Mouse (Mus musculus) brain, adult 2 months (tissue): ENCODE measurements around the gene Mad2l2.
"Not testable (repeated sequence)": the region's sequence is repeated elsewhere in the genome, so short reads cannot be mapped to it uniquely, and the experiment has no call there.

Experiments
- DNase-seq: peaks from one replicate; pipeline ENCODE4 v3.0.0; 2011; ENCODE audit warnings: low read depth, low spot score

Gene Mad2l2

DNA sequence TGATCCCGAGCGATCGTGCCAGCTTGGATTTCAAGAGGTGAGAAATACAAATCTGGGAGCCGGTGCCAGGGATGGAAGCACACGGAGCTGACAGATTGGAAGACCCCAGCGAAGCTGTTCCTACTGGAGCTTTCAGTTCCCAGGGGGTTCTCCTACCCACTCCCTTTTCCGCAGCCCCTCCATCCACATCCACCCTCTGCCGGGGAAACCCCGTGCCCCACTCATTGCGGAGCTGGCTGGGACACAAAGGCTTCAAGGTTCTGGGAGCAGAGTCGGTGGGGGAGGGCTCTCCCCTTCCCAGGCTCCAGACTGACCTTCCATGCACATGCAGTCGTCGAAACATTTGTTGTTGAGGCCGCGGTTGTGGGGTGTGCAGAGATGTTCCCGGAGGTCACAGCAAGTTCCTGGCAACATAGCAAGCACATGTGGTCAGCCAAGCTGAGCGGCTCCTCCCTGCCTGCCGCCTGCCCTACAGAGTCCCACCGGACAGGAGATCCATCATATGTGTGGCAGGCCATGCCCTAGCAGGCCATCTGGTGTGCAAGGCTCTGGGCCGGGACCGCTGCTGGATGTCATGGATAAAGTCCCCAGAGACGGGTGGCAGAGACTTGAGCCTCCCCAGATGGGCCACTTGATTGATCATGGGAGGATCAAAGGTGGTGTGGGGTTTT is 22.4 kb upstream of the Mad2l2 start:
- peak; percentile 63 for DNase-seq

DNA sequence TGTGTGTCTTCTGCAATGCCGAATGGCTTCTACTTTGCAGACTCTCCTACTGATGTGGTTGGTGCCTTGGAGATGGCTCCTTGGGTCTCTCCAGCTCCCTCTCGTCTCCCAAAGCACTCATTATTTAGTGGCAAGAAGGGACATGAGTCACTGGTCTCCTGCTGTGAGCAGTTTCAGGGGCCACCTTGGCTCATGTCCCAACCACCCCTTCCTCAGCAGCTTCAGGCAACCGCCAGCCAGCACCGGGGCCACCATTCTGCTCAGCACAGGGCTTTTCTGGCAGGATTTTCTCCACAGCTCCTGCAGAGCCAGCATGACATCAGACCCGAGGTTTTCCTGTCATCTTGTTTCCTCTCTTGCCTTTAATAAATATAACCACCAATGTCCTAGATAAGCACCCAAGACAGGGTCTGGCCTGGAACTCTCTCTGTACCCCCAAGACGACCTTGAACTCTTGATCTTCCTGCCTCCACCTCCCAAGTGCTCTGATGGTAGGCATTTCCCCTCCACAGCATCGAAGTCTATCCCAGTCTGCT is 21.6 kb upstream of the Mad2l2 start:
- peak; percentile 40 for DNase-seq

DNA sequence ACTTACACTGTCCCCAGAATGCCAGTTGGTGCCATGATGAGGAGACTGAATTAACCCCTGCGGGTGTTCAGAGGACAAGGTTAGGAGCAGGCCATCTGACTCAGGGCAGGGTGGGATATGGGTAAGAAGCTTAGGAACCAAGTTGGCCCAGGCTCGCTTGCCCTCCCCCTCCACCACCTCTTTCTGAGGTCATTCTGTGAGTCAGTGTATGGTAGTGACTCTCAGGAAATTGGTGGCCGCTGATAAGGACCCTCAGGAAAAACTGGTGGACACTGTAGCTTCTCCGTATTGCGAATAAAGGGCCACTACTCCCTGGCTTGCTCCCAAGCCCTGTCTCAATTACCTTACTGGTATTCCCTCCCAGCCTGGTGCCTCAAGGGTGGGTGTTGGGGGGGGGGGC is 21.0 kb upstream of the Mad2l2 start:
- DNase-seq: no peak

DNA sequence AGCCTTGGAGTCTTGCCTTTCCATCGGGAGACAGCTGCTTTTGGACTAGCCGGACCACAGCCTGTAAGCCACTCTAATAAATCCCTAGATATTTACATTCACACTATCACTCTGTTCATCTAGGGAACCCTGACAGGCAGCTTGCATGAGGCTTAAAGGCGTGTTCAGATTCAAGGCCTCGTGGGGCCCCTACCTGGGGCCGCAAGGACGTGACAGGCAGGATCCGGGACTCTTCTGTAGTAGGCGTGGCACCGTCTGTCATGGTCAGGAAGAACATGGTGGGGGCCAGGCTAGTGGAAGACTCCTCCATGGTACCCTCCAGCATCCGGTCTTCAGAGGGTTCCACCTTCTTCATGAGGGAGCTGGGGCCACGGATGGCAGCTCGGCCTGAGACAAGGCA is 17.7 kb upstream of the Mad2l2 start:
- DNase-seq: no peak

DNA sequence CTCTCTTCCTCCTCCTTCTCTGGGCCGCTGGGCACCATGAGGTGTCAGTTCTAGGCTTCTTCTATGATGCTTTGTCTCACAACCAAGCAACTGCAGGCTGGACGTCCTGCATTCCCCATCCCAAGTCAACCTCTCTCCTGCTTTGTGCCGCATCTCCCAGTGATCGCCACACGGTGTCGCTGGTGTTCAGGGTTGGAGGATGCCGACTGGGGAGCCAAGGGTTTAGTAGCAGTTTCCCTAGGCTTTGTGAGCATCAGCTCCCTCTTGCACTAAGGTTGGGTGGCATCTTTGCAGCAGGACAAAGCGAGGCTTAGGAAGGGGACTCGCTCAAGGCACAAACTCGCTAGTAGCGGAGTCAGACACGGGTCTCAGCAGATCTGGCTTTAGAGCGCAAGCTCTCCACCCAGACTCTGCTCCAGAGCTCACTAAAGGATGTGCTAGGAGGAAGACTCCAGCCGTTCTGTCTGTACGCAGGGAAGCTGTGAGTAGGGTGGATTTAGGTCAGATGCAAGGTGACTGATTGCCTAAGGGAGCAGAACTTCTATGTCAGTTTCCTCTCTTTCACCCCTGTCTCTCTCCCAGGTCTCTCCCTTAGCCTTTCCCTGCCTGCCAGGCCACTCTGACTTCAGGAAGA is 15.3 kb upstream of the Mad2l2 start:
- peak; percentile 93 for DNase-seq

DNA sequence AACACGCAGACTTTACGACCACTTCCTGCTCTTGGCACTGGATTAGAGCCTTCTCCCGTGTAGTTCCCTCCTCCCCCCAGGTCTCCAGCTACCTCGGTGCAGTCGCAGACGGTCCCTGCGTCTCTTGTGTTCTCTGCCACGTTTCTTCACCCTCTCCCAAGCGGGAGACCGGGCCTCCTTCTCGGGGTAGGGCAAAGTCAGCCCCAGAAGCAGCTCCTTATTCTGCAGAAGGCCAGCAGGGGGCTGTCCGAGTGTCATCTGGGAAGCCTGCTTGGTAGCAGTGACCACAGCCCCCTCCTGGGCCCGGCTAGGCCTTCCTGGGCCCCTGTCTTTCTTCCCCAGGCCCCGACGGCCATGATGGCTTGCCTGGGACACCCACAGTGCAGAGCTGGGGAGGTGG is 14.7 kb upstream of the Mad2l2 start:
- no peak for DNase-seq

DNA sequence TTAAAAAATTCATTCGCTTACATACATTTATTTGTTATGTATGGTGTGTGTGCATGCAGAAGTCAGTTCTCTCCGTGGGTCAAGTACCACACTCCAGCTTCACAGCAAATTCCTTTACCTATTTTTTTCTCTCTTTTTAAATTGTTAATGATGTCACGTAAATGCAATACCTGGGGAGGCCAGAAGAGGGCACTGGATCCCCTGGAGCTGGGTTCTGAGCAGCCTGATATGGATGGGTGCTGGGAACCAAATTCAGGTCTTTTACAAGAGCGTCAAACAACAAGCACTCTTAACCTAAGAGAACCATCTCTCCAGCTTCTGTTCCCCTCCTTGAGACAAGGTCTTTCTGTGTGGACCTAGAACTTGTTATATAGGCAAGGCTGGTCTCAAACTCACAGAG is 13.5 kb upstream of the Mad2l2 start:
- no peak for DNase-seq

DNA sequence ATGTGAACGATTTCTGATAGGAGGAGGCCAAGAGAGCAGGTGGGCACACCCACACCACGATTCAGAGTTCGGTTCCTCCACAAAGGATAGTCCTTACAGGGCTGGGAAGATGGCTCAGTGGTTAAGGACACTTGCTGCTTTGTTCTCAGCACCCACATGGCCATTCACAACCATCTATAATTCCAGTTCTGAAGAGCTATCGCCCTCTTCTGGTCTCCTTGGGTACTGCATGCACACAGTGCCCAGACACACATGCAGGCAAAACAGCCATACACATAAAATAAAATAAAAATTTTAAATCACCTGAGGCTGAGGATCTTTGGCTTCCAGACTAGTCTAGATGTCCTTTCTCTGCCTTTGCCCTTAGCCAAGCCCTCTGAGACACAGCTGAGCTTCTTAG is 12.8 kb upstream of the Mad2l2 start:
- no peak for DNase-seq

DNA sequence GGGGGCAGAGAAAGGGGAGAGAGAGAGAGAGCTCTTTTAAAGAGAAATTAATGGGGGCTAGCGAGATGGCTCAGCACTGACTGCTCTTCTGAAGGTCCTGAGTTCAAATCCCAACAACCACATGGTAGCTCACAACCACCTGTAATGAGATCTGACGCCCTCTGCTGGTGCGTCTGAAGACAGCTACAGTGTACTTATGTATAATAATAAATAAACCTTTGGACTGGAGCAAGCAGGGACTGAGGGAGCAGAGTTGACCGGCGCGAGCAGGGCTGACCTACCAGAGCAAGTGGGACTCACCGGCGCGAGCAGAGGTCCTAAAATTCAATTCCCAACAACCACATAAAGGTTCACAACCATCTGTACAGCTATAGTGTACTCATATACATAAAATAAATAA is 10.6 kb upstream of the Mad2l2 start:
- DNase-seq: not testable (repeated sequence)

DNA sequence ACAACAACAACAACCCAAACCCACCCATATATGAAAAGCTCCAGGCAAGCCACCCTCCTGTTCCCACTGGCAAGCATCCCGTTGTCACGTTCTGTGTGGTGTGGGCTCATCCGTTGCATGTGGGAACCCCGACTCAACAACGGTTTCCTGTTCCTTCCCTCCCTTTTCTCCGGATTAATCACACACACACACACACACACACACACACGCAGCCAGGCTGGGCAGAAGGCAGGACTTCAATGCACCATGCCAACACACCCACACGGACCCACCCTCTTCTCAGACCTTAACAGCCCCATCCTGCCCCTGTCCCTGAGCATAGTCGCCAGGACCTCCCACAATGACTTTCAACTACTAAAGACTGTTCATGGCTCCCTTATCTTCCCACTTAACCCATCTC is 9.6 kb upstream of the Mad2l2 start:
- no peak for DNase-seq

DNA sequence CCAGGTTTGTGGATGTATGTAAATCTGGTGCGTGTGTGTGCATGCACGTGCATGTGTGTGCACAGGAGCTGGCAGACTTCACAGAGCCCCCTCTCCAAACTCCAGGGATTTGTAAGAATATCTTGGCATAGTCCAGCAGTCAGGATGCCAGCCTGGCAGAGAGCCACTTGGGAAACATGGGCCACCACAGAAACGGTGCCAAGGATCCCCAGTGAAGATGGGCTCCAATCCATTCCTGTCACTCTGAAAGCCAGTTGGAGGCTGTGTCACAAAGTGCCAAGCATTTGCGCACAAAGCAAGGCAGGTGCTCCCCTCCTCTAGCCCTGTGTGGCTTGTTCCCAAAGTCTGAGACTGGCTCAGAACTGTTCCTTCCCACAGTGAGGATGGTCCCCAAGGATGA is 8.8 kb upstream of the Mad2l2 start:
- DNase-seq: peak; percentile 67

DNA sequence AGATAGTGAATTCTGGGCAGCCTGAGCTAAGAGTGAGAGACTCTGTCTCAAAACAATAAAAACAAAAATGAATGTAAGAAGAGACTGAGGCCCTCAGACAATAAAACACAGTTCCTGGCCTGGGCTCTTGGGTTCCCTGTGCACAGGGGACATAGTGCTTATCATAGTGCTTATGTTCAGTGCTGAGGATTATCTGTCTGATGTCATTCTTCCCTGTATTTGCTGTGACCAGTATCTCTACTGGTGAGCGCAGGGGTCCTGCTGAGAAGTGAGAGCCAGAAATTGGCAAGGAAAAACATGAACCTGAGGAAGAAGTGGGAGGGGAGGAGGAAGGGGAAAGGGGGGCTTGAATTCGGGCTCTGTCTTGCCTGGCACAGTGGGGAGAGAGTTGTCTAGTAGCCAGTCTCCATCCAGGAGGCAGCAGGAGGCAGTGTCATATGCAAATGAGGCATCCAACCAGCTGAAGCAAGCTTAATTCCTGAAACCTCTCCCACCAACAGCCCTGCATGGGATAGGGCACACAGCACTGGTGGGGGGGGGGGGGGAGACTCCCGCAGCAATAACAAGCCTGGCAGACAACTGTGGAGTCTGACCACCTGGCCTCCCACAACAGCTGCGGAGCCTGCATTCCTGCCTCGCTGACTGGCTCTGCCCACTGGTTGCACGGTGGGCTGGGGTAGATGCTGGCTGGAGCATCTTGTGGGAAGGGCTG is 8.0 kb upstream of the Mad2l2 start:
- no peak for DNase-seq

DNA sequence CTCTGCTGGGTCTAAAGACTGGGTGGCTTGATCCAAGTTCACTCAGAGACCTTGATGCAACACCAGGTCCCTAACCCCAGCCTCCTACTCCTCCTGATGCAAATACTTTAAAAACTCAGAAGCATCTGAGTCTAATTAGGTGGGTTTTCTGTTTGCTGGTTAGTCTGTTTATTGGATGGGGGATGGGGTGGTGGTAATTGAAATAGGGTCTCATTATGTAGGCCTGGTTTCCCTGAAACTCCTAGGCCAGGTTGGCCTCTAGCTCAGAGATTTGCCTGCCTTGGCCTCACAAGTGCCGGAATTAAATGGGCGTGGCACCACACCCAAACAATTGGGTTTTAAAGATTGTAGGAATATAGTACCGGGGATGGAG is 7.5 kb upstream of the Mad2l2 start:
- no peak for DNase-seq

DNA sequence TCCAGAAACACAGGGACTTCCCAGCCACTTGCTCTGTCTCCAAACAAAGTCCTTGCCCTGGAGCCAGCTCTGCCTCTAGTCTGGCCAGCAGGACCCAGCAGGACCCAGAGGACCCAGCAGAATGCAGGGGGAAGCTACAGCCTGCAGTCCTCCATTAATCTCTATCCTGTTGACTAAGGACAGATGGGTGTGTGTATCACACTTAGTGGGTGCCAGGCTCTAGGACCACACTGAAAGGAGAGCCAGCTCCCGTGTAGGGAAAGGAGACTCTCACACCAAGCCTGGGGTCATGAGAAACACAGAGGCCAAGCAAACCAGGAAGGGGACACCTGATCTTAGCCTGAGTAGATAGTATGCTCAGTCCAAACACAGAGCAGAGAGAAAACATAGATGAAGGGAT is 1.9 kb upstream of the Mad2l2 start:
- no peak for DNase-seq

DNA sequence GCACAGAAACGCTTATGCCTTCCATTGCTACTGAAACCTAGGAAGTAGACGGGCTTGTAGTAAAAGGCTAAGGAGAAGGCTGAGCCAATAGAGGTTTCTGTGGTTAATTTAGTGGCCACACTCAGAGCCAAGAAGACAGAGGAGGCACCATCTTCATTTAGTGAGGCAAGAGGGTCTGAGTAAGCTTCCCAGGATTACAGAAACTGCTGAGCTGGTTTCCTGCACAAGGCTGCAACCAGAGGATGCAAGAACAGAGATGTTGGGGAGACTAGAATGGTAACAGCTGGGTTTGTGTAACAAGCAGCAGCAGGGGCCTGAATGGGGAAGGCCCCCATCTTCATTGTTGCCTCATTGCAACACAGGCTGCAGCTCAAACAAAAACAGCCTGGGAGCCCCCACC is 1.5 kb upstream of the Mad2l2 start:
- no peak for DNase-seq

DNA sequence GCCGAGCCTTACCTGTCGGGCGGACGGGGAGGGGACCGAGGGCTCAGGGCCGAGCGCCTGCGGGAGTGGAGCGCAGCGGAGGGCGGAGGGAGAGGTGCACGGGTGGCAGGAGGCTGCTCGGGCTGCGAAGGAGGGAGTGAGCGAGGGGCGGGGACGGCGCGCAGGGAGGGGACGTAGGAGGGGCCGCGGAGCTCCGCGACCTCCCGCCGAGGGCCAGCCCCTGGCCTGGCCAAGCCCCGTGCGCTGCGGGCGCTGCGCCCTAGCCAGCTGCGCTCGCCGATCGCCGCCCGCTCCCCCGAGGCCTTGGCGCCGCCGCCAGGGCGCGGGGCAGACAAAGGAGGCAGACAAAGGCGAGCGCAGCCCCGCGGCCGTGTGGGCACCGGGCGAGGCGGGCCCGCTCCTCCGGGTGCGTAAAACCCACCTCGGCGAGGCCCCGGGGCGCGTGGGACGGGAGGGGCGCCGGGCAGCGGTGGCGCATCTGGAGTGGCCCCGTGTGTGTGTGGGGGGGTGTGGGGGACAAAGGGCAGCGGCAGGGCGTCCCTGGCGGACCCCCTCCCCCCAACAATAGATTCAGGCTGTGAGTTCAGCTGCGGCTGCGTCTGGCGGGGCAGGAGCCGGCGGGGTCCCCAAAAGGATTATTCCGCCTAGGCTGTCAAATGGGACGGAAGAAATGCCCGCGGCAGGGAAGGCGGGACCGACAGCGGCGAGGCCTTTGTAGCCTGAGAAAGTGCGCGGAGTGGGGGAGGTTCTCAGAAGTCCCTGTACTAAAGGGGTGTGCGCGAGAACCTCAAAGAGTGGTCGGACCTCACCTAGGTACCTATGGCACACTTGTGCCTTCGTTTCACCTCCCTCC is 603 bp downstream of the Mad2l2 start, which contains the start of gene Draxin:
TSS of gene Draxin (minus strand) at position 138 of the 853 bp plus-strand sequence.
- DNase-seq: no peak

DNA sequence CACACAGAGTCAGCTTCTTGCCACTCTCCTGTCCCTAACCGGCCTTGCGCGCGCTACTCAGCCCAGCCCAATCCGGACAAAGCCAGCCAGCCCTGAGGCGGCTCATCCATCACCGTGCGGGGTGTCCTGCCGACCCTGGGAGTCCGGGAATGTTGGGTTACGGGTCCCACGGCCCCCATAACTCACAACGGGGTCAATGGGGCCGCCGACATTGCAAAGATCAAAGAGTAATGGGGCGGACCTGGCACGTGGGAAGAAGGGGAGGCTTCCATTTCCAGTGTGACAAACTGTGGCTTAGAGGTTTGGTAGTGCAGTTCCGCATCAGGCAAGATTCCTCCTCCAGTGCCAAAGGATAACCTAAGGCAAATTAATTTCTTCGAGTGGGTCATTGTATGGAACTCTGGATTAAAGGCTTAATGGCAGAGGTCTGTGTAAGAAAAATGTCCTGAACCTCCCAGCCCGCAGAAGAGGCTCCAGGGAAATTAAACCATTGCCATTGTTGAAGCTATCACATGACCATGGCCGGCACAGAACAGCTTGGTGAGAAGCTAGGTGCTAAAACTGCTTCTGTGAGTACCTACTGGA is 1.4 kb downstream of the Mad2l2 start:
- no peak for DNase-seq

DNA sequence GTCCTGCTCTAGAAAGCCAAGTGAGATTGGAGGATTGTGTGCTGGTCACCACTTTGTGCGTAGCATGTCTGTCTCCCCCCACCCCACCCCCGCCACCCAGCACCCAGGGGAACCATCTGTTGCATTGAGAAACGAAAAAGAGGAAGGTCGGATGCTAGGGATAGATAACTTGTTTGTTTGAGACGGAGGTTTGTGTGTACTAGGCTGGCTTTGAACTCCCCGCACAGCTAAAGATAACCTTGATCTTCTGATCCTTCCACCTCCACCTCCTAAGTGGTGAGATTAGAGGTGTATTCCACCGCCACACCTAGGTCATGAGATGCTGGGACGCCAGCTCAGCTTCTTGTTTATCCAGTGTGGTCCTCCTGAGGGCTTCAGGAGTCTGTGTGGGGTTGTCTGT is 4.8 kb downstream of the Mad2l2 start:
- no peak for DNase-seq

DNA sequence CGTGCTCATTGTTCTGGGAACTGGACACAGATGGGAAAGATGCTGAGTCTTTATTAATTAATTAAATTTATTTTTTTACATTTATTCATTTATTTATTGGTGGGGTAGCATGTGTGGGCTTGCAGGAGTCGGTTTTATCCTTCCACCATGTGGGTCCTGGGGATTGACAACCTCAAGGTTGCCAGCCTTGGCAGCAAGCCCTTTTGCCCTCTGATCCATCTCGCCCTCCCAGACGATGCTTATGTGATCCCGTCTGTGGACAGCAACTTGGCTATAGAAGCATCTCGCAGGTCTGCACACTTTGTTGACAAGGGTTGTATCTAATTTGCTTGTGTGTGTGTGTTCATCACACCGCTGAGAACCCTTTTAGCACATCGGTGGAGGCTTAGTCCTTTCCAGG is 7.3 kb downstream of the Mad2l2 start:
- no peak for DNase-seq

DNA sequence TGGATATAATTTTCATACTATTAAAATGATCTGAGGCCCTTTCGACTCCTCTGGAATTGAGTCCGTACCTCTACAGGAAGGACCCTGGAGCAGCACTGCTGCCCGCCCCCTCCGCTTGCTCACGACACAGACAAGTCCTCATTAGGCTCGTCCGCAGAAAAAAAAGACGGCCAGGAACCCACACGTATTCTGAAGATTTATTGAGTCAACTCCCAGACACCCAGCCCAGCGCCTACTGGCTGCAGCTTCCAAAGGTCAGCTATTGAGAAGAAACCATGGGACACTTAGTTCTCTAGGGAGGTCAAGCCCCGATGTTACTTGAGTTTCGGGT is 9.5 kb downstream of the Mad2l2 start:
- no peak for DNase-seq

DNA sequence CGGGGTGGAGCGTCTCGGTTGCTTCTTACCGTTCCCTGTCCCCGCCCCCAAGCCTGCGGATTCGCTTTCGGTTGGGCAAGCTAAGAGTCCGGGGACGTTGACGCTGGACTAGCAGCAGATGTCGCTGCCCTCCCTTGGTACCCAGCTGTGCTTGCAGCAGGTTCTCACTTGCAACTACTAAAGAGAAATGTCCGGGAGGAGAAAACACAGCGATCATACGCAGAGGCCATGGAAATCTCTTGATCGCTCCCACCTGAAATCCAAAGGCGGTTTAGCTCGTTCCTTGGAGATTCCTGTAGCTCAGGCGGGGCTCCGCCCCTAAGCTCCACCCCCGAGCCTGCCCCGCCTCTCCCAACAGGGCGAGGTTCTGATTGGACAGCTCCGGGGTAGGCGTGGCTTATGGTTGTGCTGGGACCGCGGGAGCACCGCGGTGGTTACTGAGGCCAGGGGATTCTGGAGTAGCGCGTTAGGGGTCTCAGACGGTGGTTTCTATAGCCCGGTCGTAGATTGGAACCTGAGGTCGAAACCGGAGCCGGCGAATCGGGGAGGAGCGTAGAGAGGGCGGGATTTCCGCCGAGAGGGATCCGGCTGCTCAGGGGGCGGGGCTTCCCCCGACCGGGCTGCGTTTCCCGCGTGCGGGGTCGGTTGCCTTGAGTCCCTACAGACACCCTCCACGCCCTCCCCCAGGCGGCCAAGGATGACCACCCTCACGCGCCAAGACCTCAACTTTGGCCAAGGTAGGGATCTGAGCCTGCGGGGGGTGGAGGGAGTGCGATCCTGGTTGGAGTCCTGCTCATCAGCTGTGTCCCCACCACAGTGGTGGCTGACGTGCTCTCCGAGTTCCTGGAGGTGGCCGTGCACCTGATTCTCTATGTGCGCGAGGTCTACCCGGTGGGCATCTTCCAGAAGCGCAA is 10.2 kb downstream of the Mad2l2 start:
- DNase-seq: peak; percentile 96
